Mouse (Mus musculus) heart, embryonic 16.5 days (tissue): Measurements from ENCODE around the gene Klhdc8a. TPM values are rescaled to one million over a fixed set of nuclear protein-coding genes. Genes with fewer than 3 reads are reported as not detected.
"Not testable (repeated sequence)": the region's sequence is repeated elsewhere in the genome, so short reads cannot be mapped to it uniquely, and the experiment has no call there.

Source experiments
- ATAC-seq: fragments of 200-750 bp; cut with Nextera tagmentation; replicated peaks from 2 replicates; pipeline ENCODE4 v1.8.0; 2017; ENCODE audit warnings: moderate number of reproducible peaks; ENCODE audit not compliant: insufficient read depth, low FRiP score; ENCODE audit errors: extremely low read depth
- H3K27ac ChIP-seq: fragments of 300-500 bp; sonication (generic); 2 replicates; pipeline ENCODE4 v1.5.1; 2014; ENCODE audit warnings: mild to moderate bottlenecking, low read length, control low read depth, moderate library complexity
- H3K27me3 ChIP-seq: fragments of 300-500 bp; sonication (generic); 2 replicates; pipeline ENCODE4 v1.6.1; 2014; ENCODE audit warnings: low read length, mixed read lengths; ENCODE audit not compliant: control insufficient read depth, insufficient read depth
- H3K36me3 ChIP-seq: fragments of 300-500 bp; sonication (generic); 2 replicates; pipeline ENCODE4 v1.6.1; 2014; ENCODE audit not compliant: control insufficient read depth, insufficient read depth
- H3K4me1 ChIP-seq: fragments of 300-500 bp; sonication (generic); 2 replicates; pipeline ENCODE4 v1.6.1; 2014; ENCODE audit warnings: low read length, mixed read lengths; ENCODE audit not compliant: control insufficient read depth, insufficient read depth
- H3K4me2 ChIP-seq: fragments of 300-500 bp; sonication (generic); 2 replicates; pipeline ENCODE4 v1.6.1; 2014; ENCODE audit warnings: low read depth, mild to moderate bottlenecking, control low read depth, low read length
- H3K4me3 ChIP-seq: fragments of 300-500 bp; sonication (generic); 2 replicates; pipeline ENCODE4 v1.5.1; 2014; ENCODE audit warnings: mild to moderate bottlenecking, control low read depth, low read length
- H3K9ac ChIP-seq: fragments of 300-500 bp; sonication (generic); 2 replicates; pipeline ENCODE4 v1.6.1; 2014; ENCODE audit warnings: low read length, control low read depth
- H3K9me3 ChIP-seq: fragments of 300-500 bp; sonication (generic); replicated peaks from 2 replicates; pipeline ENCODE4 v1.6.1; 2016; ENCODE audit warnings: low read length; ENCODE audit not compliant: control insufficient read depth
- WGBS: fragments of 180-500 bp; shearing (Covaris S2); extraction: QIAGEN DNeasy Blood & Tissue Kit; methylation state at CpG from one replicate; pipeline ENCODE4 v1.1.7; 2014; 5-methylcytosine and 5-hydroxymethylcytosine counted together
- polyA plus RNA-seq: library from polyadenylated mRNA; unstranded; fragments of >200 nt; fragmentation: Nextera tagmentation; extraction: Ambion mirVana; gene quantifications from 2 replicates; pipeline ENCODE4 v1.2.1, GENCODE M21; 2015

Gene Klhdc8a
- polyA plus RNA-seq, 1 experiment from 2014 or later = 0.62 TPM

GRCm38 (mm10) chr1:132343191-132343590, 44.8 kb downstream of the Klhdc8a start:
- Histone ChIP-seq H3K27me3 (no peaks in the 10 kb centered on the region), H3K4me2 (no peak overlapping the region), H3K4me1 (peaks cover 11% of the 10 kb centered on the region), H3K4me3 (no peak overlapping the region), H3K27ac (no peak overlapping the region), H3K9ac (no peak overlapping the region), H3K9me3 (no peaks in the 10 kb centered on the region), H3K36me3 (no peaks in the 10 kb centered on the region)
- 89% methylated on average over 2 of the region's 2 CpGs for WGBS
- ATAC-seq = no peak

GRCm38 (mm10) chr1:132343656-132344055, 45.2 kb downstream of the Klhdc8a start:
- peaks cover 7% of the 10 kb centered on the region for H3K4me1 ChIP-seq
- no peaks in the 10 kb centered on the region for H3K27me3 ChIP-seq
- H3K4me2 ChIP-seq = no peak overlapping the region
- 93% methylated on average over 1 of the region's 1 CpGs for WGBS
- H3K27ac ChIP-seq = no peak overlapping the region
- H3K36me3 ChIP-seq = no peaks in the 10 kb centered on the region
- ATAC-seq = no peak
- H3K4me3 ChIP-seq = no peak overlapping the region
- no peaks in the 10 kb centered on the region for H3K9me3 ChIP-seq
- H3K9ac ChIP-seq = no peak overlapping the region

GRCm38 (mm10) chr1:132345514-132345913, 47.1 kb downstream of the Klhdc8a start:
- Histone ChIP-seq H3K4me2 (no peak overlapping the region), H3K9ac (no peak overlapping the region), H3K36me3 (no peaks in the 10 kb centered on the region), H3K9me3 (no peaks in the 10 kb centered on the region; the same call in 1 of the 2 replicates), H3K4me1 (peaks cover 7% of the 10 kb centered on the region), H3K27me3 (no peaks in the 10 kb centered on the region), H3K27ac (peak overlapping the region; percentile 76), H3K4me3 (no peak overlapping the region)
- ATAC-seq = no peak
- 77% methylated on average over 4 of the region's 4 CpGs for WGBS

GRCm38 (mm10) chr1:132346134-132346851, 47.9 kb downstream of the Klhdc8a start:
- no peaks in the 10 kb centered on the region for H3K27me3 ChIP-seq
- peak; percentile 71 for ATAC-seq
- no peak overlapping the region for H3K4me3 ChIP-seq
- no peak overlapping the region for H3K4me2 ChIP-seq
- peaks cover 5% of the 10 kb centered on the region; the same call in 1 of the 2 replicates for H3K9me3 ChIP-seq
- 59% methylated on average over 12 of the region's 12 CpGs for WGBS
- 0 out of 2 replicates have a peak overlapping the region, but pooled peaks have one; percentile 30 for H3K9ac ChIP-seq
- no peaks in the 10 kb centered on the region for H3K36me3 ChIP-seq
- peaks cover 7% of the 10 kb centered on the region for H3K4me1 ChIP-seq
- H3K27ac ChIP-seq = peak overlapping the region; percentile 76

- peak overlapping the region; percentile 76 for H3K27ac ChIP-seq
- no peak for ATAC-seq
- H3K4me2 ChIP-seq = no peak overlapping the region
- H3K9ac ChIP-seq = no peak overlapping the region
- H3K4me1 ChIP-seq = peaks cover 7% of the 10 kb centered on the region
- H3K4me3 ChIP-seq = no peak overlapping the region
- H3K27me3 ChIP-seq = no peaks in the 10 kb centered on the region
- H3K36me3 ChIP-seq = no peaks in the 10 kb centered on the region
- H3K9me3 ChIP-seq = peaks cover 5% of the 10 kb centered on the region; the same call in 1 of the 2 replicates
Measured at GRCm38 (mm10) chr1:132346951-132347350, 48.5 kb downstream of the Klhdc8a start.

- 82% methylated on average over 5 of the region's 5 CpGs for WGBS
- Histone ChIP-seq H3K9me3 (peaks cover 5% of the 10 kb centered on the region; the same call in 1 of the 2 replicates), H3K36me3 (no peaks in the 10 kb centered on the region), H3K4me2 (no peak overlapping the region), H3K4me1 (peaks cover 7% of the 10 kb centered on the region), H3K27me3 (no peaks in the 10 kb centered on the region), H3K4me3 (no peak overlapping the region), H3K27ac (no peak overlapping the region), H3K9ac (no peak overlapping the region)
- no peak for ATAC-seq
Measured at GRCm38 (mm10) chr1:132348401-132348800, 50.0 kb downstream of the Klhdc8a start.

- not testable (repeated sequence) for H3K4me2 ChIP-seq, H3K27me3 ChIP-seq, ATAC-seq, H3K27ac ChIP-seq, H3K4me1 ChIP-seq, H3K9ac ChIP-seq, H3K4me3 ChIP-seq, H3K9me3 ChIP-seq, H3K36me3 ChIP-seq
Measured at GRCm38 (mm10) chr1:132349049-132349448, 50.6 kb downstream of the Klhdc8a start.

GRCm38 (mm10) chr1:132349601-132350000, 51.2 kb downstream of the Klhdc8a start:
- WGBS = 96% methylated on average over 3 of the region's 3 CpGs
- not testable (repeated sequence) for ATAC-seq, H3K4me1 ChIP-seq, H3K9me3 ChIP-seq, H3K36me3 ChIP-seq, H3K27me3 ChIP-seq, H3K4me2 ChIP-seq, H3K4me3 ChIP-seq, H3K27ac ChIP-seq, H3K9ac ChIP-seq

GRCm38 (mm10) chr1:132351058-132351457, 52.6 kb downstream of the Klhdc8a start:
- Histone ChIP-seq H3K4me3 (no peak overlapping the region), H3K27me3 (no peaks in the 10 kb centered on the region), H3K36me3 (no peaks in the 10 kb centered on the region), H3K9ac (no peak overlapping the region), H3K9me3 (peaks cover 5% of the 10 kb centered on the region; the same call in 1 of the 2 replicates), H3K4me1 (peaks cover 16% of the 10 kb centered on the region), H3K27ac (no peak overlapping the region), H3K4me2 (no peak overlapping the region)
- 88% methylated on average over 4 of the region's 4 CpGs for WGBS
- no peak for ATAC-seq
